Mouse (Mus musculus) liver, postnatal 0 days (tissue): ENCODE measurements at regions not wholly inside any gene's neighbourhood (a gene's known extent, or its start where the extent isn't known, plus 50 kb on each side); places are given as distances from the start of the nearest gene placed in this dataset.

Source experiments
- ATAC-seq: fragments of 200-750 bp; cut with Nextera tagmentation; 2 replicates; pipeline ENCODE4 v1.8.0; 2017; ENCODE audit warnings: mild to moderate bottlenecking, moderate library complexity
- DNase-seq: peaks from one replicate; pipeline ENCODE4 v3.0.0-alpha.2; 2016
- H3K27ac ChIP-seq: fragments of 300-500 bp; sonication (generic); 2 replicates; pipeline ENCODE4 v1.5.1; 2014; ENCODE audit warnings: antibody characterized with exemption, moderate library complexity, mild to moderate bottlenecking, low read depth
- H3K27me3 ChIP-seq: fragments of 300-500 bp; sonication (generic); 2 replicates; pipeline ENCODE4 v1.6.1; 2014; ENCODE audit warnings: low read length, control low read depth, mixed read lengths; ENCODE audit not compliant: insufficient read depth
- H3K36me3 ChIP-seq: fragments of 300-500 bp; sonication (generic); replicated peaks from 2 replicates; pipeline ENCODE4 v1.6.1; 2014; ENCODE audit warnings: mild to moderate bottlenecking, control low read depth, low read length, moderate library complexity, mixed read lengths; ENCODE audit not compliant: insufficient read depth
- H3K4me1 ChIP-seq: fragments of 300-500 bp; sonication (generic); 2 replicates; pipeline ENCODE4 v1.6.1; 2014; ENCODE audit warnings: antibody characterized with exemption, mild to moderate bottlenecking, control low read depth; ENCODE audit not compliant: insufficient read depth
- H3K4me2 ChIP-seq: fragments of 300-500 bp; sonication (generic); 2 replicates; pipeline ENCODE4 v1.6.1; 2014; ENCODE audit warnings: low read depth, mild to moderate bottlenecking, low read length, moderate library complexity, mixed read lengths
- H3K4me3 ChIP-seq: fragments of 300-500 bp; sonication (generic); 2 replicates; pipeline ENCODE4 v1.5.1; 2014; ENCODE audit warnings: low read depth, low read length
- H3K9ac ChIP-seq: fragments of 300-500 bp; sonication (generic); replicated peaks from 2 replicates; pipeline ENCODE4 v1.6.1; 2014; ENCODE audit warnings: mild to moderate bottlenecking, moderate library complexity
- H3K9me3 ChIP-seq: fragments of 300-500 bp; sonication (generic); 2 replicates; pipeline ENCODE4 v1.6.1; 2016; ENCODE audit warnings: mild to moderate bottlenecking, control low read depth, low read length, mixed read lengths
- CTCF ChIP-seq: sonication (generic); IDR thresholded peaks from 2 replicates; pipeline ENCODE4 v1.5.1; 2016; ENCODE audit warnings: antibody characterized with exemption, low read depth
- EP300 ChIP-seq: IDR thresholded peaks from 2 replicates; pipeline ENCODE4 v1.6.1; 2016; ENCODE audit warnings: antibody characterized with exemption, low read depth, mild to moderate bottlenecking
- WGBS: fragments of 180-500 bp; shearing (Covaris S2); extraction: QIAGEN DNeasy Blood & Tissue Kit; methylation state at CpG from one replicate; pipeline ENCODE4 v1.1.7; 2014; ENCODE audit not compliant: insufficient replicate concordance; 5-methylcytosine and 5-hydroxymethylcytosine counted together

- Histone ChIP-seq H3K9ac (no peak overlapping the region), H3K4me3 (no peak overlapping the region), H3K36me3 (no peaks in the 10 kb centered on the region), H3K4me2 (no peak overlapping the region), H3K27ac (no peak overlapping the region), H3K9me3 (no peaks in the 10 kb centered on the region), H3K27me3 (no peaks in the 10 kb centered on the region), H3K4me1 (no peaks in the 10 kb centered on the region)
- no peak for DNase-seq
- ATAC-seq, result no peak
- 42% methylated on average over 3 of the region's 3 CpGs for WGBS
- TF ChIP-seq EP300, result no peak
- TF ChIP-seq CTCF, result no peak
Observed at GRCm38 (mm10) chr3:149150796-149151195, 160.4 kb upstream of the Adgrl2 start.

GRCm38 (mm10) chr3:149148608-149149007 is 158.3 kb upstream of the Adgrl2 start:
- Histone ChIP-seq H3K27ac (no peak overlapping the region), H3K9ac (no peak overlapping the region), H3K4me1 (no peaks in the 10 kb centered on the region), H3K4me3 (no peak overlapping the region), H3K9me3 (no peaks in the 10 kb centered on the region), H3K36me3 (no peaks in the 10 kb centered on the region), H3K27me3 (no peaks in the 10 kb centered on the region), H3K4me2 (no peak overlapping the region)
- ATAC-seq (no peak), DNase-seq (no peak)
- no peak for TF ChIP-seq CTCF
- no peak for TF ChIP-seq EP300
- 53% methylated on average over 8 of the region's 8 CpGs for WGBS

GRCm38 (mm10) chr3:149147916-149148315 is 157.6 kb upstream of the Adgrl2 start:
- H3K4me3 ChIP-seq, result no peak overlapping the region
- no peaks in the 10 kb centered on the region for H3K4me1 ChIP-seq
- no peaks in the 10 kb centered on the region for H3K9me3 ChIP-seq
- DNase-seq, result no peak
- no peaks in the 10 kb centered on the region for H3K27me3 ChIP-seq
- TF ChIP-seq EP300, result no peak
- no peak for TF ChIP-seq CTCF
- no peak overlapping the region for H3K4me2 ChIP-seq
- 85% methylated on average over 6 of the region's 6 CpGs for WGBS
- no peak overlapping the region for H3K9ac ChIP-seq
- no peaks in the 10 kb centered on the region for H3K36me3 ChIP-seq
- no peak overlapping the region for H3K27ac ChIP-seq
- ATAC-seq, result no peak

GRCm38 (mm10) chr3:149146673-149147072 is 156.3 kb upstream of the Adgrl2 start:
- TF ChIP-seq EP300 (no peak), CTCF (no peak)
- Histone ChIP-seq H3K4me1 (no peaks in the 10 kb centered on the region), H3K27me3 (no peaks in the 10 kb centered on the region), H3K4me2 (no peak overlapping the region), H3K9me3 (no peaks in the 10 kb centered on the region), H3K27ac (no peak overlapping the region), H3K9ac (no peak overlapping the region), H3K4me3 (no peak overlapping the region), H3K36me3 (no peaks in the 10 kb centered on the region)
- DNase-seq, result no peak
- 50% methylated on average over 9 of the region's 9 CpGs for WGBS
- ATAC-seq, result no peak

- WGBS, result 78% methylated on average over 3 of the region's 3 CpGs
- Histone ChIP-seq H3K4me3 (no peak overlapping the region), H3K9ac (no peak overlapping the region), H3K9me3 (no peaks in the 10 kb centered on the region), H3K27me3 (no peaks in the 10 kb centered on the region), H3K36me3 (no peaks in the 10 kb centered on the region), H3K27ac (no peak overlapping the region), H3K4me2 (no peak overlapping the region), H3K4me1 (no peaks in the 10 kb centered on the region)
- TF ChIP-seq CTCF (no peak), EP300 (no peak)
- DNase-seq (no peak), ATAC-seq (no peak)
Observed at GRCm38 (mm10) chr3:149140461-149140860, 150.1 kb upstream of the Adgrl2 start.

- Histone ChIP-seq H3K4me1 (no peaks in the 10 kb centered on the region), H3K9ac (no peak overlapping the region), H3K27ac (no peak overlapping the region), H3K9me3 (no peaks in the 10 kb centered on the region), H3K36me3 (no peaks in the 10 kb centered on the region), H3K27me3 (no peaks in the 10 kb centered on the region), H3K4me2 (no peak overlapping the region), H3K4me3 (no peak overlapping the region)
- 79% methylated on average over 9 of the region's 9 CpGs for WGBS
- no peak for DNase-seq
- TF ChIP-seq CTCF, result no peak
- no peak for TF ChIP-seq EP300
- no peak for ATAC-seq
Observed at GRCm38 (mm10) chr3:149134028-149134938, 143.9 kb upstream of the Adgrl2 start.
